Mouse (Mus musculus): ENCODE data around the gene C2.

Gene C2

GRCm38 (mm10) chr17:34898160-34898586, at the start of gene C2, which contains the start of gene Ehmt2:
C2 (minus strand) TSS chr17:34898265.
Ehmt2 (plus strand) TSS chr17:34898469.
- in situ Hi-C loops (cut with MboI, MseI), result no loop called here

DNA sequence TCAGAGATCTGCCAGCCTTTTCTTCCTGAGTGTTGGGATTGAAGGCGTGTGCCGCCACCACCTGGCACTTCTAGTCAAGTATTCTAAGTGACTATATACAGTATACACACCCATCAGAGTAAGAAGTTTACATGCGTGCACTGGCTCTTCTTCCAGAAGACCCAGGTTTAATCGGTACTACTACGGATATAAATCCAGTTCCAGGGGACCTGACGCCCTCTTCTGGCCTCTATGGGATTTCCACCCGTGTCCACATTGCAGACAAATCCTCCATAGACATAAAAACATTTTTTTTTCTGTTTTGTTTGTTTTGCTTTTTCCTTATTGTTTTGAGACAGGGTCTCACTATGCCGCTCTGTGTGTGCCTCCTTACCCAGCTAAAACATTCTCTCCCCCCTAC, 49.5 kb upstream of the C2 start:
- in situ Hi-C loops (cut with MboI, MseI), result no loop called here

GRCm38 (mm10) chr17:34946486-34947140, 48.5 kb upstream of the C2 start:
- in situ Hi-C loops (cut with MboI, MseI), result no loop called here

DNA sequence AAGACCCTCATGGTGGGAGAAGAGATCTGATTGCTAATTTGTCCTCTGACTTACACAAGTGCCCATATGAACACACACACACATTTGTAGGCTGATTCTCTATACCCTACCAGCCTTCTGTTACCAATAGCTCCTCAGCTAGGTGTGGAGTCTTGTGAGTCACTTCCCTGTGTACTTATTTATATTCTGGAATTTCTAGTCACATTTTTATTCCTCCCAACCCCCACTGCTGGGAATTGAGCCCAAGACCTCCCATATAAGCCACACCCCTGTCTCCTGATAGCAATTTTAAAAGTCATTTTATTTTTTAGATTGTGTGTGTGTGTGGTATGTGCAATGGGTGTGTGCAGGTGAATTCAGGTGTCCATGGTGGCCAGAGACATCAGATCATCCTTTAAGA, 46.3 kb upstream of the C2 start:
- in situ Hi-C loops (cut with MboI, MseI), result no loop called here

DNA sequence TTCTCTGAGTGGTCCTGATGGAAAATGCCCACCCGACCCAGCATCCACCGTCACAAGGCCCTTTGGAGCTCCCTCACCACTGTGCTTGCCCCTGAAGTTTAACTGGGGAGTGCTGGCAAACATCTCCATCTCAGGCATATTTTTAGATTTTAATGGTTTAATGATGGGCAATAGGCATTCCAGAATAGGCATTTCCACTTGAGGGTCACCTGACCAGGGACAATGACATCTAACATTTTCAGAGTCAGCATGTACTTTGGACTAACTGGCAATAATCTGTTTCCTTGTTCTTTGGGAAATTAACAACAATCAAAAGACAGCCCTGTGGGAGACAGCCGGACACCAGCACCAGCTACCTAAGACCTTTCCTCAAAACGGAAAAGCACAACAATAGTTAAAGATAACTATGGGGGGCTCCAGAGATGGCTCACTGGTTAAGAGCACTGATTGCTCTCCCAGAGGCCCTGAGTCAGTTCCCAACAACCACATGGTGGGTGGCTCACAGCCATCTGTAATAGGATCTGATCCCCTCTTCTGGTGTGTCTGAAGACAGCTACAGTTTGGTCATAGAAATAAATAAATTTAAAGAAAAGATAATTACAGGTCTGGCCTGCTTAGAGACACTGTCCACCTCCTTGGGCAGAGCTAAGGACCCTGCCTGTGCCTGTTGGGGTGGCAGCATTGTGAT, 45.2 kb upstream of the C2 start:
- in situ Hi-C loops (cut with MboI, MseI), result no loop called here

GRCm38 (mm10) chr17:34941344-34942041, 43.4 kb upstream of the C2 start:
- in situ Hi-C loops (cut with MboI, MseI), result no loop called here

DNA sequence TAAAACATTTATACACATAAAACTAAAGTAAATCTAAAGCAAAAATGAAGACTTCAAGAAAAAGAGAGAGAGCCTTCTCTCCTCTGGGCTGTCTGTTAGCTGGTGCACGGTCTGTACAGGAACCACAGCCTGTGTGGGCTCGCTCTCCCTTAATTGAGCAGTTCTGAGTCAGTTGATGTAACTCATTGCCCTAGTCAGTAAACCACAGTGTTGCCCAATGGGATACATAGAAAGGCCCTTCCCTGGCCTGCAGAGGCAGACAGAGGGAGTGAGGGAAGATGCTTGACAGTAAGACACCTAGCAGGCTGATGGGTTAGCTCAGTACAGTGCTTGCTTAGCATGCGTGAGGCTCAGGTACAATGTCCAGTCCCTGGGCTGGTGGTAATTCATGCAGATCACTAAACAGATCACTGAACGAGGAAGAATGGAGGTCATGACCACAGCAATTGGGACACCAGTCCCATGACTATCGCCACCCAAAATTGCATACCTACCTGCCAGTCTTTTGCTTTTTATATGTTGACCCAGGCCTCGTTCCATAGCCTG, 40.0 kb upstream of the C2 start:
- in situ Hi-C loops (cut with MboI, MseI), result loop anchor here (5.0 kb wide), 1 partner anchor 36 kb away; no protein-coding TSS in a partner anchor

- in situ Hi-C loops (cut with MboI, MseI), result loop anchor here (5.0 kb wide), 1 partner anchor 33 kb away; no protein-coding TSS in a partner anchor
Observed at GRCm38 (mm10) chr17:34934830-34935229, 36.8 kb upstream of the C2 start.

- in situ Hi-C loops (cut with MboI, MseI), result no loop called here
Observed at GRCm38 (mm10) chr17:34934031-34934430, 36.0 kb upstream of the C2 start.

GRCm38 (mm10) chr17:34932287-34932686, 34.2 kb upstream of the C2 start:
- in situ Hi-C loops (cut with MboI, MseI), result no loop called here

DNA sequence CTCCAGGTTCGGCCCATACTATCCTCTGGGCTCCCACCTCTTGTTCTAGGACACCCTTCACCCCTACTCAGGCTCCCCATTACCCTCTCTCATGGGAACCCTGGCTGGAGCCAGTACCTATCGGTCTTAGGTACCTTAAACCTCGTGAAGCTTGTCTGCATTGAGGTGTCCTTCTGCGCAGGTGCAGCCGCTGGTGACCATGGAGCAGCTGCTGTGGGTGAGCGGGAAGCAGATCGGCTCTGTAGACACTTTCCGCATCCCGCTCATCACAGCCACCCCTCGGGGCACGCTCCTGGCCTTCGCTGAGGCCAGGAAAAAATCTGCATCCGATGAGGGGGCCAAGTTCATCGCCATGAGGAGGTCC, 33.7 kb upstream of the C2 start:
- in situ Hi-C loops (cut with MboI, MseI), result no loop called here

DNA sequence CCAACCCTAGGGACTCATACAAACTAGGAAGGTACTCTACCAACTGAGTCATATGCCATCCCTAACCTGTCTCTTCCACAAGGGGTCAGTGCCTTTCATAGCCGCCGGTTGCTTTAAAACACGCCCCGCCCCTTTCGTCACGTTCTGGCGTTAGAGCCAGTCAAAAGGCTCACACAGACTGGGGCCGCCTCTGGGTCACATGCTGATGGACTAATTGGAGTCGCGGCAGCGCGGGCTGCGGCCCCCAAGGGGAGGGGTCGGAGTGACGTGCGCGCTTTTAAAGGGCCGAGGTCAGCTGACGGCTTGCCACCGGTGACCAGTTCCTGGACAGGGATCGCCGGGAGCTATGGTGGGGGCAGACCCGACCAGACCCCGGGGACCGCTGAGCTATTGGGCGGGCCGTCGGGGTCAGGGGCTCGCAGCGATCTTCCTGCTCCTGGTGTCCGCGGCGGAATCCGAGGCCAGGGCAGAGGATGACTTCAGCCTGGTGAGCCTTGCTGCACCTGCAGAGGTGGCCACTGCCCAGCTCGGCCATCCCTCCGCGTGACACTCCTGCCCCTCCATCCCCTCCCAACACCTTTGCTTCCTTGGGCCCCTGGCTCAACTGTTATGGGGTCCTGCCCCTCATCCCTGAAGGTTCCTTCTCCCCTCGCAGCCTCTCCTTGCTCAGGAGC, 33.1 kb upstream of the C2 start, which contains the start of gene Neu1:
Gene Neu1, plus strand, starts transcription at position 193 of the 674 bp plus-strand sequence.
- in situ Hi-C loops (cut with MboI, MseI), result no loop called here

DNA sequence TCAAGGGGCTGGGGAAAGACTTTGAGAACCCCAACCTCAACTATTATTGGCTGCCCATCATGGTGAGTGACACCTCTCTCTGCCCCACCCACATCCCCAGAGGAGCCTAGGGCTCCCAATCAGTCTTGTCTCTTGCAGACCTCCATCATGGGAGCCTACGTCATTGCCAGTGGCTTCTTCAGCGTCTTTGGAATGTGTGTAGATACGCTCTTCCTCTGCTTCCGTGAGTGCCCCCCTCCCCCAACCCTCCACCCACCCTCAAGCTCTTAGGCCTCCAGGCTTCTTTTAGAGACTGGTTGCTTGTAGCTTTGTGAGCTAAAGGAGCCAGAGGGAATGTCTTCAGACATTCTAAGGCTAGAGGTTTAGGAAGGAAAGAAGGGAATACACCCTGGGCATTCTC, 30.8 kb upstream of the C2 start:
- in situ Hi-C loops (cut with MboI, MseI), result no loop called here

- in situ Hi-C loops (cut with MboI, MseI), result no loop called here
Observed at GRCm38 (mm10) chr17:34927306-34928019, 29.4 kb upstream of the C2 start.

GRCm38 (mm10) chr17:34924258-34924657, 26.2 kb upstream of the C2 start:
- in situ Hi-C loops (cut with MboI, MseI), result no loop called here

- in situ Hi-C loops (cut with MboI, MseI), result no loop called here
Observed at GRCm38 (mm10) chr17:34922939-34923338, 24.9 kb upstream of the C2 start.

DNA sequence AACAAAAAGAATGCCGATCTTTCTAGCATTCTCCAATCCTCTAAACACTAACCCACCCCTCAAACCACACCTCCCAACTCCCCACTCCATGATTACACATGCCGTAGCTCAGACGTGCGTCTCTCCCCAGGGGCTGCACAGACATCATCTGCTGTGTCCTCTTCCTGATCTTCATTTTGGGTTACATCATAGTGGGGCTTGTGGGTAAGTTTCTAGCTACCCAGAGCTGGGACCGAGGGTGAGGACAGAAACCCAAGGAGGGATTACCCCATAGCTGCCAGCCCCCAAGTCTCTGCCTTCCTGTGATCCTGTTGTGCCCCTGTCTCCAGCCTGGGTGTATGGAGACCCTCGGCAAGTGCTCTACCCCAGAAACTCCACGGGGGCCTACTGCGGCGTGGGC, 19.1 kb upstream of the C2 start:
- in situ Hi-C loops (cut with MboI, MseI), result no loop called here

GRCm38 (mm10) chr17:34916316-34916715, 18.3 kb upstream of the C2 start:
- in situ Hi-C loops (cut with MboI, MseI), result no loop called here

GRCm38 (mm10) chr17:34915410-34915831, 17.4 kb upstream of the C2 start:
- in situ Hi-C loops (cut with MboI, MseI), result no loop called here

- in situ Hi-C loops (cut with MboI, MseI), result loop anchor here (5.0 kb wide), 1 partner anchor 57 kb away; no protein-coding TSS in a partner anchor
Observed at GRCm38 (mm10) chr17:34913930-34914665, 16.0 kb upstream of the C2 start, which contains the start of gene Slc44a4. Slc44a4 (plus strand) TSS chr17:34914466.

Measured in T-helper 2 cell (primary cell).